Mouse (Mus musculus) layer of hippocampus, adult 8-10 months (tissue): Measurements from ENCODE around the gene Klhl9. TPM values are rescaled to one million over a fixed set of nuclear protein-coding genes. Genes with fewer than 3 reads are reported as not detected.
A peak's percentile ranks its signal among the peaks of the same experiment; 100 is the strongest.

ENCODE experiments used
- DNase-seq, 2 experiments: peaks; one replicate each; pipeline ENCODE4 v3.0.0; 2022; ENCODE audit warnings: low spot score in 2 of 2
- total RNA-seq, 4 experiments: library from RNA; stranded (reverse); gene quantifications; 2 replicates each; pipeline ENCODE4 v1.2.4; 2022

The Klhl9 gene
- total RNA-seq, 4 experiments from 2014 or later = 96.8 to 117 (median 107) TPM

- DNase-seq = no peak
These were observed 3.5 kb downstream of the Klhl9 start for GRCm38 (mm10) chr4:88718715-88719114.

- DNase-seq = no peak
These were observed 7.2 kb downstream of the Klhl9 start for GRCm38 (mm10) chr4:88715059-88715458.

- DNase-seq = no peak
These were observed 8.0 kb downstream of the Klhl9 start for GRCm38 (mm10) chr4:88714281-88714680.

GRCm38 (mm10) chr4:88707128-88707826, 15.0 kb downstream of the Klhl9 start:
- DNase-seq = no peak

- no peak for DNase-seq
These were observed 16.3 kb downstream of the Klhl9 start for GRCm38 (mm10) chr4:88705924-88706323.

GRCm38 (mm10) chr4:88699301-88699700, 23.0 kb downstream of the Klhl9 start:
- DNase-seq = no peak

GRCm38 (mm10) chr4:88698781-88699180, 23.5 kb downstream of the Klhl9 start:
- no peak for DNase-seq

GRCm38 (mm10) chr4:88697753-88698152, 24.5 kb downstream of the Klhl9 start:
- DNase-seq = no peak

GRCm38 (mm10) chr4:88697108-88697507, 25.2 kb downstream of the Klhl9 start:
- DNase-seq = no peak

GRCm38 (mm10) chr4:88696237-88696884, 25.9 kb downstream of the Klhl9 start:
- DNase-seq = peak; percentile 34 to 61

- no peak for DNase-seq
These were observed 28.9 kb downstream of the Klhl9 start for GRCm38 (mm10) chr4:88693392-88693791.

- no peak for DNase-seq
These were observed 29.7 kb downstream of the Klhl9 start for GRCm38 (mm10) chr4:88692537-88692936.

GRCm38 (mm10) chr4:88691259-88691658, 31.0 kb downstream of the Klhl9 start, which contains the start of gene Ifnab:
TSS of gene Ifnab (minus strand) at chr4:88691359.
- no peak for DNase-seq

- DNase-seq = no peak
These were observed 38.5 kb downstream of the Klhl9 start, which contains the start of gene Ifna2 for GRCm38 (mm10) chr4:88683812-88684211. TSS of gene Ifna2 (minus strand) at chr4:88683912.

- no peak for DNase-seq
These were observed 40.9 kb downstream of the Klhl9 start for GRCm38 (mm10) chr4:88681353-88681752.

GRCm38 (mm10) chr4:88680362-88680761, 41.9 kb downstream of the Klhl9 start:
- peak in 1 of 2 experiments; percentile 12 for DNase-seq

- no peak for DNase-seq
These were observed 45.4 kb downstream of the Klhl9 start, which contains the start of gene Ifna16 for GRCm38 (mm10) chr4:88676824-88677223. TSS of gene Ifna16 (minus strand) at chr4:88676924.

Other genes starting within 250 kb of the Klhl9 start
- not detected for gene Ifnb1, start 199.7 kb downstream of the Klhl9 start, total RNA-seq
- not detected for gene Ifna15, start 164.2 kb downstream of the Klhl9 start, total RNA-seq
- gene Ifna14, start 150.7 kb downstream of the Klhl9 start, total RNA-seq = not detected
- not detected for gene Ifna9, start 130.1 kb downstream of the Klhl9 start, total RNA-seq
- gene Ifna12, start 119.1 kb downstream of the Klhl9 start, total RNA-seq = not detected
- gene C87499, start 88.1 kb downstream of the Klhl9 start, total RNA-seq = not detected
- not detected for gene Ifna13, start 78.0 kb downstream of the Klhl9 start, total RNA-seq
- gene Ifna16, start 45.5 kb downstream of the Klhl9 start, total RNA-seq = not detected
- gene Ifna2, start 38.6 kb downstream of the Klhl9 start, total RNA-seq = not detected
- not detected for gene Ifnab, start 31.1 kb downstream of the Klhl9 start, total RNA-seq
- gene Gm26566, start 660 bp downstream of the Klhl9 start, total RNA-seq = 1 to 10 TPM in 1 of 4 experiments, under 1 TPM in 3; 0.72 to 1.7 (median 0.82) TPM
- not detected for gene Gm13271, start 32.4 kb upstream of the Klhl9 start, total RNA-seq
- not detected for gene Gm13283, start 37.7 kb upstream of the Klhl9 start, total RNA-seq
- gene Gm13290, start 51.4 kb upstream of the Klhl9 start, total RNA-seq = not detected
- gene Gm13289, start 54.5 kb upstream of the Klhl9 start, total RNA-seq = not detected
- not detected for gene Gm13272, start 57.4 kb upstream of the Klhl9 start, total RNA-seq
- gene Ifnz, start 59.7 kb upstream of the Klhl9 start, total RNA-seq = not detected
- gene Gm13276, start 63.2 kb upstream of the Klhl9 start, total RNA-seq = not detected
- not detected for gene Gm13277, start 66.2 kb upstream of the Klhl9 start, total RNA-seq
- gene Gm13278, start 69.1 kb upstream of the Klhl9 start, total RNA-seq = not detected
- gene Gm13275, start 72.0 kb upstream of the Klhl9 start, total RNA-seq = not detected
- gene Gm13279, start 74.9 kb upstream of the Klhl9 start, total RNA-seq = not detected
- not detected for gene Gm13285, start 77.2 kb upstream of the Klhl9 start, total RNA-seq
- gene Gm13287, start 80.8 kb upstream of the Klhl9 start, total RNA-seq = not detected
- not detected for gene Gm13288, start 83.1 kb upstream of the Klhl9 start, total RNA-seq
- not detected for gene Ifna7, start 93.8 kb upstream of the Klhl9 start, total RNA-seq
- gene Ifna11, start 97.5 kb upstream of the Klhl9 start, total RNA-seq = not detected
- not detected for gene Ifna6, start 105.0 kb upstream of the Klhl9 start, total RNA-seq
- gene Ifna5, start 113.1 kb upstream of the Klhl9 start, total RNA-seq = not detected
- not detected for gene Ifna4, start 119.4 kb upstream of the Klhl9 start, total RNA-seq
- not detected for gene Ifna1, start 127.6 kb upstream of the Klhl9 start, total RNA-seq
- gene Ifne, start 157.7 kb upstream of the Klhl9 start, total RNA-seq = not detected